Mouse (Mus musculus) bone marrow macrophage, adult 2 months (primary cell): ENCODE data around the gene Emsy.

ENCODE experiments used
- CTCF ChIP-seq: IDR thresholded peaks from 2 replicates; pipeline ENCODE4 v1.5.1; 2012; ENCODE audit warnings: low read depth, mild to moderate bottlenecking, low read length, moderate library complexity
- POLR2A ChIP-seq: IDR thresholded peaks from 2 replicates; pipeline ENCODE4 v1.6.1; 2012; ENCODE audit warnings: mild to moderate bottlenecking, low read depth, low read length, borderline replicate concordance

DNA sequence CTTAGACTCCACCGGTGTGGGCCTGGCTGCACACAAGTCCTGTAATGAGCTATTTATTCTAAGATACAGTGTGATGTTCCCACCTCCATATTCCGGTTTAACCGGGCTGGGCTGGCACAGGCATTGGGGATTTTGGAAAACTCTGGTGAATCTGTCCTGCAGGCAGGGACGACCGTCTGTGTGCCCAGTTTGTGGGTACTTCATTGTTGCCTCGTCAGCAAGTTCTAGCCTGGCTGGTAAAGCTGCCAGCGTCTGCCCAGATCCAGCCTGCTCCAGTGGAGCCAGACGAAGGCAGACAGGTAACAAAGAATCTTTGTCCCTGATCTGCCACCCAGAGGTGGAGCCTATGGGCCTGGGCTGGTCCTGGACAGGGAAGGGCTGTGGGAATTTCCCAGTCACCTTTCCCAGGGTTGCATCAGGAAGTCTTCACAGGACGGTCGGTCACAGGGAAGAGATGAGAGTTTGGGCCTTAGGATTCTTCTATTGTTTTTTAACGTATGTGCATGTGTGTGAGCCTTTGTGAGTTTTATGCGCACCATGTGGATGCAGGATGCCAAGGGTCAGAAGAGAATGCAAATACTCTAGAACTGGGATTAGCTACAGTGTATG, 94.9 kb downstream of the Emsy start:
- no peak for TF ChIP-seq CTCF
- no peak for TF ChIP-seq POLR2A
